Mouse (Mus musculus) adrenal gland, adult 2 months (tissue): Measurements from ENCODE around the gene Fosb. TPM values are rescaled to one million over a fixed set of nuclear protein-coding genes. Genes with fewer than 3 reads are reported as not detected.

Experiments used
- DNase-seq: peaks from one replicate; pipeline ENCODE4 v3.0.0; 2021
- polyA plus RNA-seq: library from polyadenylated mRNA; depleted of rRNA; stranded (reverse); fragments of >200 nt; gene quantifications from 2 replicates; pipeline ENCODE4 v1.2.3, GENCODE M21; 2012
- total RNA-seq, 2 experiments: library from RNA; stranded (reverse); gene quantifications; 2 replicates each; pipeline ENCODE4 v1.2.3; 2021

The Fosb gene
- total and polyA plus RNA-seq, 3 experiments: 2.6 to 34.5 (median 5.8) TPM

- no peak for DNase-seq
Measured at GRCm38 (mm10) chr7:19306819-19307738, 2.8 kb downstream of the Fosb start.

- no peak for DNase-seq
Measured at GRCm38 (mm10) chr7:19305796-19306765, 3.8 kb downstream of the Fosb start.

- no peak for DNase-seq
Measured at GRCm38 (mm10) chr7:19305413-19305735, 4.5 kb downstream of the Fosb start.

- no peak for DNase-seq
Measured at GRCm38 (mm10) chr7:19304501-19305412, 5.1 kb downstream of the Fosb start.

GRCm38 (mm10) chr7:19303770-19304169 lies 6.1 kb downstream of the Fosb start:
- DNase-seq: peak; percentile 77

- DNase-seq: no peak
Measured at GRCm38 (mm10) chr7:19303046-19303305, 6.9 kb downstream of the Fosb start.

GRCm38 (mm10) chr7:19302264-19303045 lies 7.4 kb downstream of the Fosb start:
- DNase-seq: no peak

GRCm38 (mm10) chr7:19301461-19302263 lies 8.2 kb downstream of the Fosb start:
- no peak for DNase-seq

GRCm38 (mm10) chr7:19300501-19301421 lies 9.1 kb downstream of the Fosb start:
- DNase-seq: peak; percentile 82

- peak; percentile 46 for DNase-seq
Measured at GRCm38 (mm10) chr7:19299194-19299593, 10.7 kb downstream of the Fosb start.

GRCm38 (mm10) chr7:19297794-19298193 lies 12.1 kb downstream of the Fosb start:
- DNase-seq: no peak

GRCm38 (mm10) chr7:19297034-19297433 lies 12.8 kb downstream of the Fosb start:
- no peak for DNase-seq

GRCm38 (mm10) chr7:19295503-19296185 lies 14.2 kb downstream of the Fosb start:
- DNase-seq: peak; percentile 96

GRCm38 (mm10) chr7:19290969-19291596 lies 18.8 kb downstream of the Fosb start:
- no peak for DNase-seq

GRCm38 (mm10) chr7:19284763-19285162 lies 25.1 kb downstream of the Fosb start:
- DNase-seq: no peak

GRCm38 (mm10) chr7:19283406-19283804 lies 26.4 kb downstream of the Fosb start:
- no peak for DNase-seq

- DNase-seq: peak; percentile 76
Measured at GRCm38 (mm10) chr7:19282791-19283405, 27.0 kb downstream of the Fosb start.
